Mouse (Mus musculus) kidney, adult 18-20 months (tissue): ENCODE measurements around the gene 6820408C15Rik.

Experiments
- DNase-seq: peaks from one replicate; pipeline ENCODE4 v3.0.0; 2021

6820408C15Rik gene

DNA sequence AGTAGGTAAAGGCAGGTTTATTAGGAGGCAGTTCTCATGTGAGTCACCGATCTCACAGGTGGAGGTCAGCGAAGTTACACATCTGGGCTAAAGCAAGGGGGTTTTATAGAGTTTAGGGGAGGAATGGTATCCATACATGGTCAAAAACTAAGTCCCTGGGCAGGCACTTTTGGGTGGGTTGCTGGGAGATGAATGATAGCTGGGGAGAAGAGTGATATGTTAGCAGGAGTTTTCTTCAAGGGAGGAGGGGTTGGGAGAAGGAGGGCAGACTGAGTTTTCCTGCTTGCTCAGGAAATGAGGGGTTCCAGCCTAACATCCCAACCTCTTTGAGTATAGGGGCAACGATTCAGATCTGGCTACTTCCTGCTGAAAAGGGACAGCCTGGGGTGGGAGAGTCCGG is at the start of gene 6820408C15Rik:
Gene 6820408C15Rik (plus strand): TSS at position 301 of the 400 bp plus-strand sequence.
- DNase-seq, result no peak

DNA sequence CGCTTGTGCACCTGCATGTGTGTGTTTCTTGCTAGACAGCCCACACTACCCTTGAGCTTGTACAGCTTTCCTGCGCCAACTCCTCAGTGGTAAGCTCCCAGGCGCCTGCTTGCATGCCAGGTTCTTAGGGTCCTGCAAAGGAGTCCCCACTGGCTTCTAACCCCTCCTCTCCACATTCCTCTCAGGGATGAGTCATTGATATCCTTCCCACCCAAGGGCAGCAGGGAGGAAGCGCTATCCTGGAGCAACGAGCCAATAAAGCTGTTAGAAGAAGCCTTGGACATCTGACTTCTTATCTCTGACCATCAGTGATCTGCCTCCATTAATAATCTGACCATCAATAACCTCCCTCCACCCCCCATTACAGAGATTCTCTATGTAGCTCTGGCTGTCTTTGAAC is 47.5 kb upstream of the 6820408C15Rik start:
- no peak for DNase-seq

DNA sequence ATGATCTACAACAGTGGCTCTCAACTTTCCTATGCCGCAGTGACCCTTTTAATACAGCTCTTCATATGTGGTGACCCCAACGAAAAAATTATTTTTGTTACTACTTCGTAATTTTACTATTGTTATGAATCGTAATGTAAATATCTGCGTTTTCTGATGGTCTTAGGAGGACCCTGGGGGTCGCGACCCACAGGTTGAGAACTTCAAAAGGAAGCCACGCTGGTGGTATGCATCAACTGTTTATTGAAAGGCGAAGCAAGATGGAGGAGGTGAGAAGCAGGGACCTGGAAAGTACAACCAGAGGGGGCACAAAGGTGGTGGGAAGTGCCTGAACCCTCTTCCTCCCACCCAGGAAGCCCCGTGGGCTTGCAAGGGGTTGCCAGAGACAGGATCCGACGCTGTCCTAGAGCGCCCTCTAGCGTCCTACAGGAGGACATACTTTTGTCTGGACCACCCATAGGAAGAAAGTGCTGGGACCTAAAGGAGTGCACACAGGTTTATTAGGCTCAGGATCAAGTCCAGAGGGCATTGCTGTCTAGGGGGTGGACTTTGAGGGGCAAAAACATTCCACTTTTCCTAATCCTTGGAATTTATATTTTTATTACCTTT is 46.8 kb upstream of the 6820408C15Rik start:
- DNase-seq, result peak; percentile 57

DNA sequence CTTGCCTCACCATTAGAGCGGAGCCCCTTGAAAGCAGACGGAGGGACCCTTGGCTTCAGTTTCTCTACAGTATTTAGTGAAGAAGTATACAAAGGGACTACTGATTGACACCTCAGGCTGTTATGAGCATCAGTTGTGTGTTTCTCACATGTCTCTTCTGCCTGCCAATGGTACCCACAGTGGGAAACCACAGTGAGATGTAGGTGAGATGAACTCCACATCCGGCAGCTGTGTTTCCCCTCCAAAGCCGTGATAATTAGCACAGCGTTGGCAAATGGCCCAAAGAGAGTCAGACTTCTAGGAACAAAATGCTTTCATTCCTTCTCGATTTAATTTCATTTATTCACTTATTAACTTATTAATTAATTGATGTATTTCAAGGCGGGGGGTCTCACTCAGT is 43.3 kb upstream of the 6820408C15Rik start:
- no peak for DNase-seq

DNA sequence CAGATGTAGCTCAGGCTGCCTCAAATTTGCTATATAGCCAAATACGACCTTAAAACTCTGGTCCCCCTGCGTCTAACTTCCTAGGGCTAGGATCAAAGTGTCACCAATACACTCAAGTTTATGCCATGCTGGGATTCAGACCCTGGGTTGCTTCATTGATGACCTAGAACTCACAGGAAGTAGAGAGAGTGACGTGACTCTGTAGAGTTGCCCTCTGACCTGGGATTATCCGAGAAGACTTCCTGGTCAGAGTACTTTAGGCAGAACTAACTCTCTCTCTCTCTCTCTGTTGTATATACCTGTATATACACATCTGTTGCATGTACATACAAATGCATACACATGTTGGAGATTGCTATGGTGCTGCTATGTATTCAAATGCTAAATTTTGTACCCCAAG is 42.7 kb upstream of the 6820408C15Rik start:
- no peak for DNase-seq

DNA sequence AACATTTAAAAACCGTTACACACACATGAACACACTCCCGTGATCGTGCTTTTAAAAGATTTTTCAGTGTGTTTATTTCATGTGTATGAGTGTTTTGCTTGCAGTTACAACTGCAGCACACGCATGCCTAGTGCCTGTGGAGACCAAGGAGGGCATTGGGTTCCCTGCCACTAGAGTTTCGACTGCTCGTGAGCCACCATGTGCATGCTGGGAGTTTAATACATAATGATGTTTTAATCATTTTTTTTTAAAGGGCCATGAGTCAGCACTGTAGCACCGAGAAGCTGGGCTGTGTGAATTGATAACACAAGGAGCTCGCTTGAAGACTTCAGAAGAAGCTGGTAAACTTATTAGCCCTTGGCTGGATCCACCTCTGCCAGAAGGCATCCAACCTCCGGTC is 41.8 kb upstream of the 6820408C15Rik start:
- no peak for DNase-seq

DNA sequence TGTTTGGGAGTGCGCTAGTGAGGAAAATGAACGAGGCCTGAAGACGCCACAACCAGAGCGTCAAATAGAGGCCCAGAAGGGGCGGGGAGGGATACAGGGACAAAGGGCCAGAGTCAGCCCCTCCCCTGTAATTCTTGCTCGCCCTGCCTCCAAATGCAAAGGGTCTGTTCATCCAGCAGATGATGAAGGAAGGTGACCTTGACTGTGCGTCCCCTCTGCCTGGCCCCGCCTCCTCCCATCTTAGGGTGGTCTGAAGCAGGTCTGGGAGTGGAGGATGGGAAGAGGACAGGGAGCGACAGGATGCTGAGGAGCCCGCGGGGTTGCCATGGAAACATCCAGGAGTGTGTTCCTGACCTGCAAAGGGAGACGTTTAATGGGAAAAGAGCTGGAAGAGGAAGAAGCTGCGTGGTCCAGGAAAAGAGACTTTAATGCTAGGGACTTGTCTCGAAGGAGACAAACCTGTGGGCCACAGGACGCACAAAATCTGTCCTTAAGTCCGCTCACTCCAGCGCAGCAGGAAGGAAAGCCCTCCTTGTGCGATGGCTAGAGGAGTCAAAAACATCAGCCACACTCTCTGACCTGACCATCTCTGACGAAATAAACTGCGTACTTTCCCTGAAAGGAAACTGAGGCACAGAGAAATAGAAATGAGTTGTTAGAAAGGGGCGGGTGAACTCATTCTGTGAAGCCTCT is 39.6 kb upstream of the 6820408C15Rik start:
- DNase-seq, result no peak

DNA sequence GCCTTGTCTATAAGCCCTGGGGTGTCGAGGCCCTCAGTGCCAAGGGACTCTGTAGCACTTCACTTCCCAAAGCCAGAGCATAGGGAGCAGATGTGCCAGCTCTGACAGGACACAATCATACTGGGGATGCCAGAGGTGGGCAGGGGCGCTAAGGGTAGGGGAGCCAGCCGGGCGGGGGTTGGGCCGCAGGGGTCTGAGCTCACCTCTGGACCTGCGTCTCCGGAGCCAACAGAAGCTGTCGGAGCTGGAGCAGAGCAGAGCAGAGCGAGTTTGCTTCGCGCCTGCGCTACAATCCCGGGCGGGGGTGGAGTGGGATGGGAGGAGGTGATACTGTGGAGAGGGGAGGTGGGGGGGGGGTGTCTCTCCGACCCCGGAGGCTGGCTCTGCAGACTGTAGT is 39.0 kb upstream of the 6820408C15Rik start, which contains the start of gene Nrsn2:
Gene Nrsn2 (minus strand): TSS at position 294 of the 397 bp plus-strand sequence.
- DNase-seq, result no peak

DNA sequence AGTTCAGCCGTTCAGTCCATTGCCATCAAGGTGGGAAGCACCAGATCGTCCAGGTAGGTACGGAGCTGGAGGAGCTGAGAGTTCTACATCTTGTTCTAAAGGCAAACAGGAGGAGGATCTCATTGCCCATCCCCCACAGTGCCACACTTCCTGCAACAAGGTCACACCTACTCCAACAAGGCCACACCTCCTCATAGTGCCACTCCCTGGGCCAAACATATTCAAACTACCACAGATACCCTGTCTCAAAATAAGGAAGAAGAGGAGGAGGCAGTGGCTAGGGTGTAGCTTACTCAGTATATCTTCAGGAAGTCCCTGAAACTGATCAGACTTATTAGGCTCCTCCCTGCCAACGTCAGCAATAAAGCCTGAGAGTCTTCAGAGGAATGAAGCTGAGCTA is 31.2 kb upstream of the 6820408C15Rik start:
- DNase-seq, result no peak

DNA sequence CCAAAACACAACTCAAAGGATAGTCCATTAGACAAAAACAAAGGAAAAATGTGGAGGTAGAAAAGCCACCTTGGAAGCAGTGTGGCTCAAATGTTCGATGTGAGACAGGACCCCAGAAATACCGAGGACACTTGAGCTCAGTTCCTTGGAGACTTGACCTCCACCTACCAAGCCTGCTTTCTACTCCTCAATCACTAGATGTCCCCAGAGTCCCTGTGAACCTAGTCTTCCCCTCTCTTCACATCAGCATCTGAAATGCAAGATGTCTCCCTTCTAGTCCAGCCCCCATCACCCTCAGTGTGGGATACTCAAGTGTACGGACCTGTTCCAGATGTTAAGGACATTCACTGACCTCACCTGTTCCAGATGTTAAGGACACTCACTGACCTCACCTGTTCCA is 22.6 kb upstream of the 6820408C15Rik start:
- peak; percentile 50 for DNase-seq

DNA sequence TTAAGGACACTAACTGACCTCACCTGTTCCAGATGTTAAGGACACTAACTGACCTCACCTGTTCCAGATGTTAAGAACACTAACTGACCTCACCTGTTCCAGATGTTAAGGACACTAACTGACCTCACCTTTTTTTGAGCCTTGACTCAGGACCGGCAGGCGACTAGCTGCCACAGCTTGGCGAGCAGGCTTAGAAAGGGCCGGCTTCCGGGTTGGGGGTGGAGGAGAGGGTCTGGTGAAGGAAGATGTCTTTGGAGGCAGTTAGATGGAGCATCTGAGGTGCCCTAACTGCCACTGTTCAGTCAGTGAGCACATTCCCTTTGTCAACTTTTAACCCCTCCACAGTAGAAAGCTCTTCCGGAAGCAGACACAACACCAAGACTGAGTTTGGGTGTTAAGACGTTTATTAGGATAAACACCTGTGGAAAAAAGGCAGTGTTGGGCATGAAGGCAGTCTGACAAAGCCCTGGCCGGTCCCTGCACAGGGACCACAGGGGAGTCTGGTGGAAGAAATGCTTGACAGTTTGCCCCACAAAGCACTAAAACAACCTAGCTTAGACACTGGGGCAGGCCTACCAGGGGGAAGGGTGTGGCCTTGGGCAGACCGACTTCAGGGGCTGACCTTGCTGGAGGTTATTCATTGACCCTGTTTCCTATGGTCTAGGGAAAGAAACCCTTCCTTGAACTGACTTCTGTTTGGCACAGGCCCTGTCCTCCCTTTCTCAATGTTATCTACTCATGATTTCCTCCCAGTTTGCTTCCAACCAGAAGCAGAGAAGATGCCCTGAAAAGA is 22.0 kb upstream of the 6820408C15Rik start:
- DNase-seq, result no peak

DNA sequence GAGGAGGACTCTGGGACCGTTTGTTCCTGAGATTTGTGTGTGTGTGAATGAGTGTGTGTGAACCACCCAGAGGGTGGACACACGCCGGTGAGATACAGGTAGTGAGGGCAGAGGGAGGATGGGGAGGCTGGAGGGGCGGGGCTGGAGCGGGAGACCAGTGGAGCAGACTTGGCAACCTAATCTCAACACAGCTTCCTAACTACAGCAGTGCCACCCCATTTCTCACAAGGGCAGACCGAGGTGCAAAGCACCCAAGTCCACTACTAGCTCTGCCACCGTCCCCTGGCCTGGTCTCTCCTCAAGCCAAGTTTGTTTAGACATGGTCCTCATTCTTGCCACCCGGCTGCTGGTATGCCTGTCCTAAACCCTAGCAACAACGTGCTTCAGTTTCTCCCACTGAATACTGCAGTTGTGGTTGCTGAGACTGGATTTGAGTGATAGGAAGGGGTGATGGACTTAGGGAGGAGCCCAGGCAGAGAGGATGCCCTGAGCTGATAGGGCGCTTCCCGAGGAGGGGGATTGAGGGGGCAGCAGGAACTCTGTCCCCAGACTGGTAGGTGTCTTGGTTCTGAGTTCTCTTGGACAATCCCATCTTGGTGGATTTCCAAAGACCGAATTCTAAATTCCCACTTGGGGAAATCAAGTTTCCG is 20.0 kb upstream of the 6820408C15Rik start:
- no peak for DNase-seq

DNA sequence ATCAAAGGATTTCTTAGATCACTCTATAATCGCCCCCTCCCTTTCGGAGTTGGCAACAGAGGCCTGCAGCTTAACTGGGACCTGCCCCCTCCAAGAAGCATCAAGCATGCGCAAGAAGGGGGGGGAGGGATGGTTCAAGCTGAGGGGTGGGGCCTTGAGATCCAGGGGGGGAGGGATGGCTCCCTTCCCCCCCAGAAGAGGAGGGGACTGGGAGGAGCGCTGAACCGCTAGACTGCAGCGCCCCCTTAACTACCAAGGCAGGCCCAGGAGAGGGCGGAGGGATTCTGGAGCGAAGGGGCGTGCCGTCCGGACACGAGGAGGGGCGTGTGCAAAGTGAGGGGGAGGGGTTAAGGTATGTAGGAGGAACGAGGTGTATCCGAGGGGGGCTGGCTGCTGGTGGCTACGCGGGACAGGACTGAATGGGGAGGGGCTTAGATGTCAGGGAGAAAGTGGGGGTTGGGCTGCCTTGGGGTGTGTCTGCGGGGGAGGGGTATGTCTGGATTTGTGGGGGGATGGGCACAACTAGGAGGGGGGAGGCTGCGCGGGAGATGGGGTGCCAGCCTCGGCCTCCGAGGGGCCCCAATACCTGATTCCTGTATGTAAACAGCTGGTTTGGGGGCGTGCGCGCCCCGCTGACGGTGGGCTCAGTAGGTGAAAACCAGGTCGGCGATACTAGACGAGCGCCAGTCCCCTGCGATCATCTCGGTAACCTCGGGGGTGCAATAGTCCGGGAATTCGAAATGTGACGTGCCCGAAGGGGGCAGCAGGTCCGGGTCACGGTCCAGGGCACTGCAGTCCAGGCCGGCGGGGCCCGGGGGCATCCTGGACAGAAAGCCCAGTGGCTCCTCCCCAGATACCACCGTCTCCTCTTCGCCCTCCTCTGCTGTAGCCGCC is 19.0 kb upstream of the 6820408C15Rik start:
- DNase-seq, result peak; percentile 76

DNA sequence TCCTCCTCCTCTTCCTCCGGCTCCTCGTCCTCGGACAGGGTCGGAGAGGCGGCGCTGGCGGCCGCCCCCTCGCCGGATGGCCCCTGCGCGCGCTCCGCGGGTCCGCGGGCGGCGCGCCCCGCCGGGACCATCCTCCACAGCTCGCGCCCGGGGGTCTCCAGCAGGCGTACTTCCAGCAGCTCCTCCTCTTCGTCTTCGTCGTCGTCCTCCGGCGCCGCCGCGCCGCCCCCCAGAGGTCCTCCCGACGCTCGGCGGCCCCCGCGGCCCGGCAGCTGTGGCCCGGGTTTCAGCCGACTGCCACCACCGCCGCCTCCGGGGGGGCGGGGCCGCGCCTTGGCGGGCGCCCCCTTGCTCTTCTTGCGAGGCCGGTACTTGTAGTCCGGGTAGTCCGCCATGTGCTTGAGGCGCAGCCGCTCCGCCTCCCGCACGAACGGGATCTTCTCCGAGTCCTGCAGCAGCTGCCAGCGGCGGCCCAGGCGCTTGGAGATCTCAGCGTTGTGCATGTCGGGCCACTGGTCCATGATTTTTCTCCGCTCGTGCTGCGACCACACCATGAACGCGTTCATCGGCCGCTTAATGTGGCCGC is 18.3 kb upstream of the 6820408C15Rik start:
- DNase-seq, result peak; percentile 75

DNA sequence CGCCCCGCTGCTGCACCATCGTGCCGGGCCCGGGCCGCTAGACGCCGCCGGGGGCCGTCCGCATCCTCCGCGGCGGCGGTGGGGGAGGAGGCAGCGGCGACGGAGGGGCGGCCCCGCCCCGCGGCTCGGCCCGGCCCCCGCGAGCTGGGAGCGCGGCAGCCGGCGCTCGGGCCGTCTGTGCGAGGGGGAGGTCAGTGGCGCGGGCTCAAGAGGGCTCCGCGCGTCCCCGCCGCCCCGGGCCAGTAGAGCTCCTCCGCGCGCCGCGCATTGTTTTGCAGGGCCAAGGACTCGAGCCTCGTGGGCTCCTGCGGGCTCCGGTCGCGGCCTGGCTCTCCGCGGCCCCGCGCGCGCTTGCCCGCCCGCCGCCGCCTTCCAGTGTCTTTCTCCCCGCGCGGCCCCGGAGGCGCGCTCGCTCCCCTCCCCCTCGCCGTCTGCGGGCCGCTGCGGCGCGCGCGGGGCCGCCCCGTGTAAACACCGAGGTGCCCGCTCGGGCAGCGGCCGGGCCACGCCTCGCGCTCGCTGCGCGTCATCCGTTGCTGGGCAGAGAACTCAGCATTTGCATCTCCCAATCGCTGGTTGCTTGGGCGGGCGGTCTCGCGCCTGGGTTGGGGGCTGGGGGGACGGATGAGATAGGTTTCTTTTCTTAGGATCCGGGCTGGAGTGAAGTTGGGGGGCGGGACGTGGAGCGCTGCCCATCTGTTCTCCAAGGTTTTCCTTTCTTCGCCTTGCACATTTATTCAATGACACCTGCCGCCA is 17.5 kb upstream of the 6820408C15Rik start, which contains the start of gene Sox12:
Gene Sox12 (minus strand): TSS at position 384 of the 756 bp plus-strand sequence.
- peak; percentile 97 for DNase-seq

DNA sequence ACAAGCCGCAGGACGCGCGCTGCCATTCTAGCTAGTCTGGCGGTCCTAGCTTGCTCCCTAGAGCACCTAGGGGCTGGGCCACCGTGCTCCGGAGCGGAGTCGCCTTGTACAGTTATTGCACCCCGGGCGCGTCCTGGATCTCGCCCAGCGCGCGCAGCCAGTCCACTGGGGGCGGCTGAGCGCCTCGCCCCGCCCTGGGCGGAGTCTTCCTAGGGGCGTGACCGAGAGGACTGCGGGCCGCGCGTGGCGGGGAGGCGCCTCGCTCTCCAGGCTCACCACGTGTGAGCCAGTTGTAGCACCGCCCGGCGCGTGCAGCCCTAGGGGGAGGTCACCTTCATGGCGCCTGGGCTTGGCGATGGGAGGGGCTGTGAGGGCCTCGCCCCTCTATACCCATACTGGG is 16.7 kb upstream of the 6820408C15Rik start:
- DNase-seq, result peak; percentile 94

DNA sequence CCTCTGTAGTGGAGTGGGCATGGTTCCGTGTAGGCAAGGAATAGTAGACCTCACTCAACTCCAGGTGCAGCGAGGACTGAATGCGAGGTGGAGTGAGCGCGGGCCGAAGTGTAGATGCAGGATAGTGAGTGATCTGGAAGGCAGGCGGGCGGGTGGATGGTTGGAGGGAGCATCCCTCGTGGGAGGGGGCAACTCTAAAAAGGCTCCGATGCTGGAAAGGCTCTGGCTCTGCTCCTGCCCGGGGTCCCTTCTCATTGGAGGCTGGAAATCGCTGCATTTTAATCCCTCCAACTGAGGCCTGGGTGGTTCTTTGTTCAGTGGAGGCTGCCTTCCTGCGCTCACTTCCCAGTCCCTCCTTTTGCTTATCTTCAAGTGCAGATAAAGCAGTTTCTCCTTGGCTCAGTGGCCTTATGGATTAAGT is 16.3 kb upstream of the 6820408C15Rik start:
- no peak for DNase-seq

DNA sequence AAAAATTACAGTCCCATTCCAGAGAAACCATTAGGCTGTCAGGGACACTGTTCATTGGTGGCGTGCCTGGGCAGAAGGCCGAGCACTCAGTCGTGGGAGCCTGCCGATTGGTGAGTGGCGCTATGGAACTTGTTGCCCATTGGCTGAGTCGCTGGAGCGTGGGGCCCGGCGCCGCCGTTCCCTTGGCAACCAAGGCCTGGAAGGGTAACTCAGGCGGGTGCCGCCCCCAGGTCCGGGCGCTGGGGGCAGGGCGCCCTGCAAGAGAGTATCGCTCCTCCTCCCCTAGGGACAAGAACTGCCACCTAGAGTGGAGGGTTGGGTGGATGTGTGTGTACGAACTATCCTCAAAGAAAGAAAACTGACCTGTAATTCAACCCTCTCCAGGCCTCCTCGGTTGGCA is 9.3 kb upstream of the 6820408C15Rik start:
- peak; percentile 92 for DNase-seq

DNA sequence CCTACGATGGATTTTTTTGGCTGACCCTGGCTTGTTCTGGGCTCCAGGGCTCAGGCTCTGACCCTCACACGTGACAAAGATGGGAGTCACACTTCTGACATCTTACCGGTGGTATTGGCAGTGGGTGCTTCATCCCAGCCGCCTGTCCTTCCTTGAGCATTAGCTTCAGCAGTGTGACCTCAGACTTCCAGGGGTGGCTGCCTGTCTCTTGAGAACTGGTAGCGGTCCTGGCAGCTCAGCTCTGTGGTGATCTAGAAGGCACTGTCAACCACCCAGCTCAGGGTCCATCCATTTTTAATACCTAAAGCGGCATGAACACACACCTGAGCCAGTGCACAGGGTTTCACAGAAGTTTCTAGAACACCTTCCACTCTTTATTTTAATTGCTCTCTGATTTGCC is 5.6 kb upstream of the 6820408C15Rik start:
- no peak for DNase-seq

DNA sequence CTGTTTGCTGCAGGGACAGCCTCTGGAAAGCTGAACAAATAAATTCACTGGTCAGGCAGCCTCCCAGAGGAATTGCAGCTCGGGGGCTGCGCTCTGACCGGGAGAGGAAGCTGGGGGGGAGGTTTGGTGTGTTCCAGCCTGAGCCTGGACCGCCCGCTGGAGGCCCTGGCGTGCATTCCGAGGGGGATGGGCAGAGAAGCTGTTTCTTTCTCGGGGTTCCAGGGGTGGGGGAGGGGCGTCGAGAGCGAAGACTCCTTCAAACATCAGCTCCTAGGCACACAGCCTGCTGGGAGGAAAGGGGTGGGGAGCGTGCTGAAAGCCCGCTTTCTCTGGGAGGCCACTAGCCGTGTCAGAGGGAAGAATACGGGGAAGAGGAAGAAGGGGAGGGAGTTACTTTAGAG is 4.4 kb upstream of the 6820408C15Rik start:
- DNase-seq, result peak; percentile 61

DNA sequence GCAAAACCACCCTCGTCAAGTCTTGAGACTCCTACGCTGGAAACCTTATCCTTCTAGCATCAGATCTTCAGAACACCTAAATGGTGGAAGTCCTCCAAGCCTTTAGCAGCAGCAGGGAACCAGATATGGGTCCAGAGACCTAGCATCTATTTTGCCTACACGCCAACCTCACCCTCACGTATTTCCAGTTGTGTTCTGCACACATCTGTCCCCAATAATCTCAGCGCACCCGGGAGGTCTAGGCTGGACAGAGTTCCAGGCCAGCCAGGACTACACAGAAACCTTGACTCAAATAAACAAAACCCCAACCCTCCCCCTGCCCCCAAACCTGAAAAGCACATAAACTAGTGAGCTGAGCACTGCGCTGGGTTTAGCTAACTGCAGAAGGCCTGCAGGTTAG is 3.9 kb upstream of the 6820408C15Rik start:
- no peak for DNase-seq
